Mouse (Mus musculus) lung, embryonic 14.5 days (tissue): ENCODE measurements at regions not wholly inside any gene's neighbourhood (a gene's known extent, or its start where the extent isn't known, plus 50 kb on each side); places are given as distances from the start of the nearest gene placed in this dataset.

Experiments used
- ATAC-seq: fragments of 200-750 bp; cut with Nextera tagmentation; 2 replicates; pipeline ENCODE4 v1.8.0; 2017; ENCODE audit warnings: mild to moderate bottlenecking, moderate TSS enrichment, moderate library complexity; ENCODE audit not compliant: insufficient read depth
- DNase-seq: peaks from one replicate; pipeline ENCODE4 v3.0.0-alpha.2; 2015
- H3K27ac ChIP-seq: fragments of 300-500 bp; sonication (generic); 2 replicates; pipeline ENCODE4 v1.5.1; 2014; ENCODE audit warnings: low read depth, mild to moderate bottlenecking, moderate library complexity
- H3K27me3 ChIP-seq: fragments of 300-500 bp; sonication (generic); 2 replicates; pipeline ENCODE4 v1.6.1; 2014; ENCODE audit warnings: low read length, control low read depth; ENCODE audit not compliant: insufficient read depth
- H3K36me3 ChIP-seq: fragments of 300-500 bp; sonication (generic); 2 replicates; pipeline ENCODE4 v1.6.1; 2014; ENCODE audit warnings: control low read depth; ENCODE audit not compliant: insufficient read depth
- H3K4me1 ChIP-seq: fragments of 300-500 bp; sonication (generic); 2 replicates; pipeline ENCODE4 v1.6.1; 2014; ENCODE audit warnings: antibody characterized with exemption, control low read depth; ENCODE audit not compliant: insufficient read depth
- H3K4me2 ChIP-seq: fragments of 300-500 bp; sonication (generic); 2 replicates; pipeline ENCODE4 v1.6.1; 2014; ENCODE audit warnings: mild to moderate bottlenecking
- H3K4me3 ChIP-seq: fragments of 300-500 bp; sonication (generic); 2 replicates; pipeline ENCODE4 v1.5.1; 2014; ENCODE audit warnings: low read depth, low read length
- H3K9ac ChIP-seq: fragments of 300-500 bp; sonication (generic); 2 replicates; pipeline ENCODE4 v1.6.1; 2014
- H3K9me3 ChIP-seq: fragments of 300-500 bp; sonication (generic); 2 replicates; pipeline ENCODE4 v1.6.1; 2016; ENCODE audit warnings: low read depth, low read length, control low read depth
- CTCF ChIP-seq: IDR thresholded peaks from 2 replicates; pipeline ENCODE4 v1.5.1; 2016; ENCODE audit warnings: antibody characterized with exemption, low read depth
- WGBS: fragments of 180-500 bp; shearing (Covaris S2); extraction: QIAGEN DNeasy Blood & Tissue Kit; methylation state at CpG from one replicate; pipeline ENCODE4 v1.1.7; 2014; 5-methylcytosine and 5-hydroxymethylcytosine counted together

DNA sequence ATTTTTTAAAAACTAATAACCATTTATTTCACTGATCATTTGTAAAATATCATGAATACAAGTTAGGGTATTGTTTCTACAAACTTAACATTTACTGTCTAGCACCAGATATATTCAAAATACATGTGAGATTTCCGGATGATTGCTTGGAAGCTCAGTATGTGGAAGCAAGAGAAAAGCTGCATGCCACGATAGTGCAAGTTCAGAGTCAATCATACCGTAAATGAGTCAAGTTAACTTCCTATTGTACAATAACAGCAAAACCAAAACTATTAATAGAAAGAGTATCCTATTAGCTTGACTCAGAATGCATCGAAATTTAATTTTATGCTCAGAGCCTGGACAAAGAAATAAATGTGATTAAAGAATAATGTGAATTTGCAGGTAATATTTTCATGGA is 1284.6 kb upstream of the Cited2 start:
- Histone ChIP-seq H3K36me3 (no peaks in the 10 kb centered on the region), H3K27ac (no peak overlapping the region), H3K9me3 (no peaks in the 10 kb centered on the region), H3K4me3 (no peak overlapping the region), H3K4me2 (no peak overlapping the region), H3K27me3 (no peaks in the 10 kb centered on the region), H3K9ac (no peak overlapping the region), H3K4me1 (no peaks in the 10 kb centered on the region)
- TF ChIP-seq CTCF: no peak
- WGBS: 82% methylated on average over 4 of the region's 4 CpGs
- ATAC-seq (no peak), DNase-seq (no peak)

- Histone ChIP-seq H3K4me2 (no peak overlapping the region), H3K27me3 (no peaks in the 10 kb centered on the region), H3K4me1 (no peaks in the 10 kb centered on the region), H3K27ac (no peak overlapping the region), H3K36me3 (no peaks in the 10 kb centered on the region), H3K9ac (no peak overlapping the region), H3K9me3 (no peaks in the 10 kb centered on the region), H3K4me3 (no peak overlapping the region)
- DNase-seq (peak; percentile 30), ATAC-seq (no peak; the same call in 1 of the 2 replicates)
- 17% methylated on average over 3 of the region's 3 CpGs for WGBS
- TF ChIP-seq CTCF: no peak
Measured at GRCm38 (mm10) chr10:16440932-16441640, 1281.9 kb upstream of the Cited2 start.

DNA sequence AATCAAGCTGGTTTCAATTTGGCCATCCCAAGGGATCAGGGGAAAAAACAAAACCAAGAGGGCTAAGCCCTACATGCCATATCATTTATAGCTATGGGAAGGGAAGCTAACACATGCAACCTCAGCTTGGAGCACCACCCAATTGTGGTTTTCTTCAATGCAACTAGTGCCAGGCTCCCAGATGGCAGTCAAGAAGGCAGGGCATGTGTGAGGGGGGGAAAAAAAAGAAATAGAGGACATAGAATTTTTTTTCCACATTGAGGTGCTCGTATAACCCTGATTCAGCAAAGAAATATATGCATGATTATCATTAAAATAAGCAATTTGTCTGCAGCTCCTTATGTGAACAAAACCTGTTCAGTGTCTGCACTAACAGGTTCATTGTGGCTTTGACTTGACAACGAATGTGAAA is 1281.4 kb upstream of the Cited2 start:
- Histone ChIP-seq H3K9ac (no peak overlapping the region), H3K36me3 (no peaks in the 10 kb centered on the region), H3K27me3 (no peaks in the 10 kb centered on the region), H3K27ac (no peak overlapping the region), H3K4me2 (no peak overlapping the region), H3K4me3 (no peak overlapping the region), H3K9me3 (no peaks in the 10 kb centered on the region), H3K4me1 (no peaks in the 10 kb centered on the region)
- ATAC-seq (no peak), DNase-seq (no peak)
- WGBS: 76% methylated on average over 2 of the region's 2 CpGs
- TF ChIP-seq CTCF: no peak

GRCm38 (mm10) chr10:16443901-16444300 is 1279.1 kb upstream of the Cited2 start:
- Histone ChIP-seq H3K9ac (no peak overlapping the region), H3K27ac (no peak overlapping the region), H3K4me2 (no peak overlapping the region), H3K27me3 (no peaks in the 10 kb centered on the region), H3K4me1 (no peaks in the 10 kb centered on the region), H3K4me3 (no peak overlapping the region), H3K9me3 (no peaks in the 10 kb centered on the region), H3K36me3 (no peaks in the 10 kb centered on the region)
- no peak for ATAC-seq
- TF ChIP-seq CTCF: no peak
- no peak for DNase-seq

DNA sequence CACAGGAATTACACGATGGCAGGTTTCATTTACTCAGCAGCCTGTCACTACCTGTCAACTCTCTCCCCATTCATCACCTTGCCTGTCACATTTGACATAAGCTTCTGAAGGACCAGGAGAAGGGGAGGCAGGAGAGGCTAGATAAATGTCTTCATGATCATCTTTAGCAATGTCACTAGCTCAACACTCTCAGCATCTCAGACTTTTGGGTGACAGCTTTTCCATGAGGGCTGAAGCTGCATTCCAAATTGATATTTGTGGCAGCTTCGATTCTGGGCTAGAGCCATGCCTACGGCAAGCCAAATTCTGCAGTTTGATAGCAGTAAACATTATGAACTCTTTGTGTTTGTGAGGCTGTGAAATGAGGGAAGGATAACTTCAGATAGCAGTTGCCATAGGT is 1255.1 kb upstream of the Cited2 start:
- Histone ChIP-seq H3K27me3 (no peaks in the 10 kb centered on the region), H3K9me3 (no peaks in the 10 kb centered on the region), H3K27ac (no peak overlapping the region), H3K4me2 (no peak overlapping the region), H3K36me3 (no peaks in the 10 kb centered on the region), H3K4me3 (no peak overlapping the region), H3K4me1 (no peaks in the 10 kb centered on the region), H3K9ac (no peak overlapping the region)
- WGBS: 38% methylated on average over 3 of the region's 3 CpGs
- DNase-seq (no peak), ATAC-seq (no peak)
- TF ChIP-seq CTCF: no peak

GRCm38 (mm10) chr10:16469711-16470110 is 1253.3 kb upstream of the Cited2 start:
- no peaks in the 10 kb centered on the region for H3K36me3 ChIP-seq
- H3K27me3 ChIP-seq: no peaks in the 10 kb centered on the region
- H3K4me2 ChIP-seq: no peak overlapping the region
- H3K4me3 ChIP-seq: no peak overlapping the region
- no peak for DNase-seq
- WGBS: 10% methylated on average over 1 of the region's 1 CpGs
- no peaks in the 10 kb centered on the region for H3K4me1 ChIP-seq
- H3K27ac ChIP-seq: no peak overlapping the region
- ATAC-seq: no peak
- no peaks in the 10 kb centered on the region for H3K9me3 ChIP-seq
- H3K9ac ChIP-seq: no peak overlapping the region
- TF ChIP-seq CTCF: no peak

DNA sequence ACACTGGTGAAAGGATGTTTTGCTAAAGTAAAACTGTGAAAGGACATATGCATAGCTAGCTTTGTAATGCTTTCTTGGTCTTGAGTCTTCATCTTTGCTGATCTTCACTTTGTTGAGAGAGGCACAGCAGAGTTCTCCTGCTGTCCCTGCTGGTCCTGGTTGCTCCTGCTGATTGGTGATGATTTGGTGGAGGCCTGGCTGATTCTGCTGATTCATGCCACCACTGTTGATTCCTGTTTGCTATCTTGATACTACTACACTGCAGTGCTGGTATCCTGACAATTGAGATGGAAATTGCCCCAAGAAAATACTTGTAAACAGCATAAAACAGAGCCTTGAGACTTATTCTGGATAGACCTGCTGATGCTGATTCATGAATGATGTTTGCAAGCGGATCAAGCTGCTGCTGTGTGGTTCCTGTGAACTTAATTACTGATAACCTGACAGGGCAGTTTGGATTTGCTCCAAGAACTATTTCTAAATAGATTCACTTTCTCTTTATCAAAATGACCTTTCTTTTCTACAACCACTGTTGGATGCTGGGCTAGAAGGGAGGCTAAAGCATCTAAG is 1249.0 kb upstream of the Cited2 start:
- ATAC-seq: no peak
- Histone ChIP-seq H3K9ac (no peak overlapping the region), H3K4me1 (no peaks in the 10 kb centered on the region), H3K4me3 (no peak overlapping the region), H3K4me2 (no peak overlapping the region), H3K36me3 (no peaks in the 10 kb centered on the region), H3K9me3 (no peaks in the 10 kb centered on the region), H3K27ac (no peak overlapping the region), H3K27me3 (no peaks in the 10 kb centered on the region)
- TF ChIP-seq CTCF: no peak
- WGBS: 51% methylated on average over 1 of the region's 1 CpGs
- no peak for DNase-seq
